Mouse (Mus musculus) adrenal gland, adult 8-10 months (tissue): ENCODE data around the gene Gm49378. TPM values are rescaled to one million over a fixed set of nuclear protein-coding genes. Genes with fewer than 3 reads are reported as not detected.
A peak's percentile ranks its signal among the peaks of the same experiment; 100 is the strongest.

ENCODE experiments used
- DNase-seq: peaks from one replicate; pipeline ENCODE4 v3.0.0; 2022
- total RNA-seq, 4 experiments: library from RNA; stranded (reverse); gene quantifications; 2 replicates each; pipeline ENCODE4 v1.2.4; 2022

Gene Gm49378
- total RNA-seq, 4 experiments from 2014 or later, result 1.5 to 1.9 TPM; not detected in 2

GRCm38 (mm10) chr14:55589271-55589670 is 48.4 kb downstream of the Gm49378 start:
- no peak for DNase-seq

GRCm38 (mm10) chr14:55586149-55586548 is 51.5 kb downstream of the Gm49378 start:
- DNase-seq, result no peak

GRCm38 (mm10) chr14:55585566-55585960 is 52.1 kb downstream of the Gm49378 start:
- no peak for DNase-seq

GRCm38 (mm10) chr14:55584702-55585565 is 52.8 kb downstream of the Gm49378 start, which contains the start of gene Emc9:
Emc9 (minus strand) TSS chr14:55585302.
- peak; percentile 84 for DNase-seq

- no peak for DNase-seq
Measured at GRCm38 (mm10) chr14:55584303-55584701, 53.4 kb downstream of the Gm49378 start.

GRCm38 (mm10) chr14:55581981-55582681 is 55.6 kb downstream of the Gm49378 start:
- no peak for DNase-seq

- DNase-seq, result no peak
Measured at GRCm38 (mm10) chr14:55580731-55581130, 57.0 kb downstream of the Gm49378 start.

GRCm38 (mm10) chr14:55579511-55580496 is 57.9 kb downstream of the Gm49378 start:
- no peak for DNase-seq

Other genes starting within 250 kb of the Gm49378 start
- 10 to 100 TPM; 51.9 to 72.7 (median 66.9) TPM for gene Dhrs4, start 159.1 kb downstream of the Gm49378 start, total RNA-seq
- 10 to 100 TPM in 2 of 4 experiments, 1 to 10 TPM in 2; 5.7 to 14.0 (median 8.6) TPM for gene Carmil3, start 147.2 kb downstream of the Gm49378 start, total RNA-seq
- under 1 TPM; 0.09 to 0.35 (median 0.27) TPM for gene Cpne6, start 127.5 kb downstream of the Gm49378 start, total RNA-seq
- gene Nrl, start 112.9 kb downstream of the Gm49378 start, total RNA-seq, result not detected
- gene Pck2, start 97.6 kb downstream of the Gm49378 start, total RNA-seq, result 10 to 100 TPM; 36.5 to 44.6 (median 40.6) TPM
- gene Dcaf11, start 77.9 kb downstream of the Gm49378 start, total RNA-seq, result 100 to 1,000 TPM; 146 to 159 (median 158) TPM
- gene A730061H03Rik, start 77.5 kb downstream of the Gm49378 start, total RNA-seq, result 1 to 10 TPM in 1 of 4 experiments, under 1 TPM in 2, not detected in 1; 0.70 to 1.2 (median 0.81) TPM
- gene Fitm1, start 62.3 kb downstream of the Gm49378 start, total RNA-seq, result under 1 TPM; 0.74 to 0.98 (median 0.85) TPM
- 100 to 1,000 TPM; 253 to 384 (median 292) TPM for gene Psme1, start 59.8 kb downstream of the Gm49378 start, total RNA-seq
- gene Emc9, start 52.6 kb downstream of the Gm49378 start, total RNA-seq, result 10 to 100 TPM; 47.3 to 50.6 (median 49.7) TPM
- gene Psme2, start 46.8 kb downstream of the Gm49378 start, total RNA-seq, result 100 to 1,000 TPM; 325 to 423 (median 363) TPM
- gene Rnf31, start 46.2 kb downstream of the Gm49378 start, total RNA-seq, result 10 to 100 TPM; 33.3 to 52.1 (median 39.2) TPM
- 10 to 100 TPM; 20.2 to 28.5 (median 27.6) TPM for gene Irf9, start 34.3 kb downstream of the Gm49378 start, total RNA-seq
- gene Rec8, start 19.9 kb downstream of the Gm49378 start, total RNA-seq, result 10 to 100 TPM; 12.0 to 18.1 (median 13.1) TPM
- gene Ipo4, start 1.9 kb downstream of the Gm49378 start, total RNA-seq, result 100 to 1,000 TPM in 3 of 4 experiments, 10 to 100 TPM in 1; 93.7 to 140 (median 111) TPM
- 100 to 1,000 TPM in 2 of 4 experiments, 10 to 100 TPM in 2; 95.2 to 101 (median 98.7) TPM for gene Tm9sf1, start 5.9 kb upstream of the Gm49378 start, total RNA-seq
- gene Tssk4, start 12.3 kb upstream of the Gm49378 start, total RNA-seq, result 1 to 10 TPM in 2 of 4 experiments, under 1 TPM in 2; 0.93 to 2.0 (median 1.5) TPM
- 10 to 100 TPM; 59.0 to 65.8 (median 62.3) TPM for gene Mdp1, start 22.6 kb upstream of the Gm49378 start, total RNA-seq
- 10 to 100 TPM; 26.3 to 36.5 (median 32.8) TPM for gene Gmpr2, start 34.0 kb upstream of the Gm49378 start, total RNA-seq
- 100 to 1,000 TPM; 299 to 385 (median 359) TPM for gene Nedd8, start 34.2 kb upstream of the Gm49378 start, total RNA-seq
- 10 to 100 TPM; 25.5 to 44.5 (median 34.2) TPM for gene Tinf2, start 43.9 kb upstream of the Gm49378 start, total RNA-seq
- under 1 TPM; 0.17 to 0.46 (median 0.30) TPM for gene Tgm1, start 76.0 kb upstream of the Gm49378 start, total RNA-seq
- gene Rabggta, start 84.4 kb upstream of the Gm49378 start, total RNA-seq, result 10 to 100 TPM; 20.2 to 31.5 (median 26.1) TPM
- gene Dhrs1, start 107.8 kb upstream of the Gm49378 start, total RNA-seq, result 10 to 100 TPM; 67.5 to 76.9 (median 71.0) TPM
- 10 to 100 TPM; 17.7 to 20.5 (median 19.1) TPM for gene Nop9, start 107.8 kb upstream of the Gm49378 start, total RNA-seq
- gene Cideb, start 120.6 kb upstream of the Gm49378 start, total RNA-seq, result under 1 TPM in 2 of 4 experiments, not detected in 2; 0.31 to 0.49 TPM
- gene Ltb4r2, start 123.5 kb upstream of the Gm49378 start, total RNA-seq, result under 1 TPM in 1 of 4 experiments, not detected in 3; 0.17 TPM
- under 1 TPM; 0.31 to 0.75 (median 0.43) TPM for gene Ltb4r1, start 128.1 kb upstream of the Gm49378 start, total RNA-seq
- gene Adcy4, start 146.2 kb upstream of the Gm49378 start, total RNA-seq, result 1 to 10 TPM; 5.2 to 9.1 (median 7.8) TPM
- 1 to 10 TPM; 3.0 to 6.2 (median 5.8) TPM for gene Ripk3, start 151.0 kb upstream of the Gm49378 start, total RNA-seq
- 10 to 100 TPM; 23.3 to 45.1 (median 31.1) TPM for gene Nfatc4, start 185.2 kb upstream of the Gm49378 start, total RNA-seq
- 10 to 100 TPM; 14.3 to 23.2 (median 17.2) TPM for gene Nynrin, start 216.1 kb upstream of the Gm49378 start, total RNA-seq
- under 1 TPM in 3 of 4 experiments, not detected in 1; 0.05 to 0.22 (median 0.06) TPM for gene Cbln3, start 246.5 kb upstream of the Gm49378 start, total RNA-seq
- 10 to 100 TPM; 19.1 to 27.2 (median 25.1) TPM for gene Khnyn, start 247.1 kb upstream of the Gm49378 start, total RNA-seq